Mouse (Mus musculus) bone marrow, adult 2 months (tissue): Measurements from ENCODE around the gene Foxm1.

Experiments used
- CTCF ChIP-seq: fragments of 200-500 bp; IDR thresholded peaks from 2 replicates; pipeline ENCODE4 v1.5.1; 2011; ENCODE audit warnings: low read length, control low read depth; ENCODE audit not compliant: control insufficient read depth, insufficient read depth
- POLR2A ChIP-seq: fragments of 200-500 bp; IDR thresholded peaks from 2 replicates; pipeline ENCODE4 v1.6.1; 2011; ENCODE audit warnings: low read depth, mild to moderate bottlenecking, control low read depth, low read length, borderline replicate concordance; ENCODE audit not compliant: control insufficient read depth

DNA sequence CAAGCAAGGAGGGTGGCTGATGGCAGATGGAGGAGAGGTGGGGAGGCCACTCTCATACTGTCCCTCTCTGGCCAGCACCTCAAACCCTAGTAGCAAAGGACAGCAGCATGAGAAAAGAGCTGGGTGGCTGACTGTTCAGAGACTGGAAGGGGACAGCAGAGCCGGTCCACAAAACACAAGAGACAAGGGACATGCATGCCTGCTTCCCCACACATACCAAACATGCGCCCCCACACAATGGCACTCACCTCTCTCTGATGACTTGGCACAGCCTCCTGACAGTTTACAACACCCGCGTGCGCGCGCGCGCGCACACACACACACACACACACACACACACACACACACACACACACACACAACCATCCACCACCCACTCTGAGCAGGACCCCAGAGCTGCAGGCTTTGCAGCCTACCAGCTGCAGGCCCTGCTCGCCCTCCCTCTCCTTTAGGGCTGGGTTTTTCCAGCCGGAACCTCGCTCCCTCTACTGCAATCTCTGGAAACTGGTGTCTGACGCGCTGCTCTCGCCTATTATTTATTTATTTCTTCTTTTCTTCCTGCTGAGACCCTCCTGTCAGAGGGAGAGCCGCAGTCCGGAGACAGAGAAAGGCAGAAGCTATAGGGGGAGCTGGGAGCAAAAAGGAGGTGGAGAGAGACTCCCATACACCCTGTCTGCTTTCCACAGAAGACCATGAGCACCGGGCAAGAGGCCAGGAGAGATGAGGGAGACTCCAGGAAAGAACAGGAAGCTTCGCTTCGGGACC is 36.8 kb downstream of the Foxm1 start:
- TF ChIP-seq POLR2A (no peak), CTCF (no peak)
